Mouse (Mus musculus): ENCODE data around the gene S100a4.
A peak's percentile ranks its signal among the peaks of the same experiment; 100 is the strongest.

Gene S100a4

DNA sequence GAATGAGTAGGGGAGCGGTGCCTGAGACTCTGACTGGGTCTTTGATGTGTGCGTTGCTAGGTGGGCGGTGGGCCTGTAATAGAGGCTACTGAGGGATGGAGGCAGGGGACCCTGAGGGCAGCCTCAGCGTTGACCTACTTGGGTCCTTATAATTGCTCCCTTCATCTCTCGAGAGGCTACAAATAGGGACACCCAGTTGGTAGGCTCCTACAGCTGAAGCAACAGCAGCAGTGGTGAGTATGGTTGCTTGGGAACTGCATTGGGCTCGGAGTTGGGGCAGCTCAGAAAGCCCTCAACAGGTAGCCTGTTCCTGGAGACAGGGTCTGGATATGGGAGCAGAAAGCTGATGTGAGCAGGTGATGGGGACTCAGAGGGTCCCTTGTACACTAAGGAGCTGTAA is 3.5 kb upstream of the S100a4 start:
- DNase-seq (ENCODE audit: low spot score) = no peak

DNA sequence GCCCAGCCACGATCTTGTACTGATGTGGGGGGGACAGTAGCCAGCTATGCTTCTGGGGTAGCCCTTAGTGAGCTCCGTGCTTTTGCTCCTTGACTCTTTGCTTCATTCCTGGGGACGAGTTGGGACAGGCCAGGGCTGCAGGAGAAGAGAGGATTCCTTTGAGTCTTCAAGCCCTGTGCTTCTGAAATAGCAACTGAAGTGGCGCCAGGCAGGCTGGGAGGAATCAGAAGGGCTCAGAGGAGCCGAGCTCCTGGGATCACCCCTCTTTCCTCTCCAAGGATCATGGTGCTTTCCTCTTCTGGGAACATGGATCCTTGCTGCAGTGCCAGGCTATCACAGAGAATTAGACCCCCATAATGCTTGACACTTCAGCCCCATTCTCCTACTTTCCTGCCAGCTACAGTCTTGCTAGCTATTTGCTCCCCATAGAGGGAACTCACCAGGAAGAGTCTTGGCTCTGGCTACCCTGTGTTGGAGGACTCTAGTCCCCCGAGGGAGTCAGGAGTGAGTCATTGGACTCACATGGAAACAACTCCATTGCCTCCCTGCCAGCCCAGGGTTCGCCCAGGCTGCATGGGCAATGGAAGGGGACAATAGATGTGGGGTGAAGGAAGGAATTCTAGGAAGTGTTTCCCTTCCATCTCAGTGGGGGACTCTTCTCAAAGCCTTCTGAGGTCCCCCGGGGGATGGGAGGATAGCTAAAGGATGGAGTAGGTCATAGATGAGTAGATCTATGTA is 2.9 kb upstream of the S100a4 start:
- DNase-seq (ENCODE audit: low spot score) = no peak

DNA sequence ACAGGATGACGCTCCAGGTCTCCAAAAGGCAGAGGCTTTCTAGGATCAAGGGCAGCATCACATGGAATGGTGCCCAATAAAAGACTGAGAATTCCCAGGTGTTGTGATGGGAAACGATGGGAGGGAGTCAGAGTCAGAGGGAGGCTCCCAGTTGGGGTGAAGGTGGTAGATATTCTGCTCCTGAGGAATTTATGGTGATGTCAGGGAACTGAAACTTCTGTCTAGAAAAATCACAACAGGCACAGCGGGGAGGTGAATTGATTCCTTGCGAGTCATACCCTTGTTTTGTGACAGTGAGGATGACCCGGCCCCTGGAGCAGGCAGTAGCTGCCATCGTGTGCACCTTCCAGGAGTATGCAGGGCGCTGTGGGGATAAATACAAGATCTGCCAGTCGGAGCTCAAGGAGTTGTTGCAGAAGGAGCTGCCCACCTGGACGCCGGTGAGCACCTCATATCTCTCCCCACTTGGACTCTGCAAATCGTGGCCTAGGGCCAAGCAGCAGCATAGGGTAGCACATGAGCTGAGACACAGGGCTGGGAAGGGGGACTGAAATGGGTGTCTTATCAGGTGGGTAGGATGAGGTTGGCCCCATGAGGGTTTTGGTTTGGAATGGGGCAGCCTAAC is 2.0 kb upstream of the S100a4 start, which contains the start of gene Gm42674:
TSS of gene Gm42674 (plus strand) at position 419 of the 625 bp plus-strand sequence.
- DNase-seq (ENCODE audit: low spot score) = no peak

DNA sequence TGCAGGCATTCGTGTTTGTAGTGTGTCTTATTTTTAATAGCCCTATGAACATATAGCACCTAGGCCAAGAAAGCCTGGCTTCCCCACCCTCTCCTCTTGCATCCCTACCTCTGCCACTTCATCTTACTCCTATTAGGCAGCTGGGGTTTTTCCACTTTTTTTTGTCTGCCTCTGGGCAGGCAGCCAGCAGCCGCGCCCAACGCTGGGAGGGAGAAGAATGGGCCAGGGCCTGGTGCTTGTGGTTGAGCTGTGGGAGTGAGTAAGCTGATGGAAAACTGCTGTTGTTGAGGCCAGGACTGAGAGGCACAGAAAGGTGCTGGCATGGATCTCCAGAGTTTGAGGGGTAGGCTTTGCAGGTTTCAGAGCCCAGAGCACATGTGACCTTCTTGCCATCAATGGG is 845 bp downstream of the S100a4 start:
- DNase-seq (ENCODE audit: low spot score) = peak; percentile 82

DNA sequence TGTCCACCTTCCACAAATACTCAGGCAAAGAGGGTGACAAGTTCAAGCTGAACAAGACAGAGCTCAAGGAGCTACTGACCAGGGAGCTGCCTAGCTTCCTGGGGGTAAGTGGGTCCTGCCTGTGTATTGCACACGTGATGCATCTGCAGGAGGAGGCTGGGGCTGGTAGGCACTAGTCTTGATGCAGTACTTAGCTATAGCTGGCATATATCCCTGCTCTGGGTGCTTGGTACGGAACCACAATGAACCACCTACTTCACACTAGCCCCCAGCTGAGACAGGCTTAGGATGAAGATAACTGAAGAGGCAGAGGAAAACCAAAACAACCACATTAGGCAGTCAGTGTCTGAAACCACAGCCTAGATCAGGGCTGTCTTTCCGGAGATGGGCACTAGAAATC is 1.5 kb downstream of the S100a4 start:
- no peak for DNase-seq (ENCODE audit: low spot score)

DNA sequence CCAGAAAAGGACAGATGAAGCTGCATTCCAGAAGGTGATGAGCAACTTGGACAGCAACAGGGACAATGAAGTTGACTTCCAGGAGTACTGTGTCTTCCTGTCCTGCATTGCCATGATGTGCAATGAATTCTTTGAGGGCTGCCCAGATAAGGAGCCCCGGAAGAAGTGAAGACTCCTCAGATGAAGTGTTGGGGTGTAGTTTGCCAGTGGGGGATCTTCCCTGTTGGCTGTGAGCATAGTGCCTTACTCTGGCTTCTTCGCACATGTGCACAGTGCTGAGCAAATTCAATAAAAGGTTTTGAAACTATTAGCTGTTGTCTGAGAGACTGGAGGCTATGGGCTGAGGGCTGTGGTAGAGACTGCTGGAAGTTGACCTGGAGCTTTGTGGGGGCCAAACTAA is 2.2 kb downstream of the S100a4 start:
- DNase-seq (ENCODE audit: low spot score) = no peak

DNA sequence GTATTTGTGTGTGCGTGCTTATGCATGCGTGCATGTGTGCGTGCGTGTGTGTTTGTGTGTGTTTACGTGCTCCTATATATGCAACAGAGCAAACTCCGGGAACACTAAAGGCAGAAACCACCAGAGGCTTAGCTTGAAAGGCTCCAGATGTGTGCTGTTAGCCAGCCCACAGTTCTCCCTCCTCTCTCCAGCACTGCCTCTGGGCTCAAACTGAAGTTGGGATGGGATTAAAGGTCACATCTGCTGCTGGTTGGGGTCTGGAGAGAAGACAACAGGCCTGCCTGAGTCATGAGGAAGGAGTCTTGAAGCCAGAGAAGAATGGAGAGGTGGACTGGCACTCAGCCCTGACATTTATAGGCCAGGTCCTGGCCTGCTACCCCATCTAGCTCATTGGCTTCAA is 2.6 kb downstream of the S100a4 start:
- no peak for DNase-seq (ENCODE audit: low spot score)

DNA sequence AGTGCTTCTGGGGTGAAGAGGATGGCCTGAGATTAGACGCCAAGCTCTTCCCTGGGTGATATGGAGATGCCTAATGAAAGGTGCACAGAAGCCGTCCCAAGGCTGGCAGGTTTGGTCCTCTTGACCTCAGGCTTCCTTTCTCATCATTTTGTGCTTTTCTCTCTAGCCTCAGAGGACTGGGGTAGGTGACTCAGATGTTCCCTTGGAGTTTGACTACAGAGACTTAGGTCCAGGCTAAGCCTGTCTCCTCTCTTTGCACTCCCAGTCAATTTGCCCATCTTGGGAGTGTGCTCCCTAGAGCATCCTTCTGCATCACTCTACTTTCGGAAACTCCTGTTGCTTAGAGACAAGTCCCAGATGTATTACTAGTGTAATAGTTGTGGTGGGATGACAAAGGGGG is 3.8 kb downstream of the S100a4 start:
- no peak for DNase-seq (ENCODE audit: low spot score)

DNA sequence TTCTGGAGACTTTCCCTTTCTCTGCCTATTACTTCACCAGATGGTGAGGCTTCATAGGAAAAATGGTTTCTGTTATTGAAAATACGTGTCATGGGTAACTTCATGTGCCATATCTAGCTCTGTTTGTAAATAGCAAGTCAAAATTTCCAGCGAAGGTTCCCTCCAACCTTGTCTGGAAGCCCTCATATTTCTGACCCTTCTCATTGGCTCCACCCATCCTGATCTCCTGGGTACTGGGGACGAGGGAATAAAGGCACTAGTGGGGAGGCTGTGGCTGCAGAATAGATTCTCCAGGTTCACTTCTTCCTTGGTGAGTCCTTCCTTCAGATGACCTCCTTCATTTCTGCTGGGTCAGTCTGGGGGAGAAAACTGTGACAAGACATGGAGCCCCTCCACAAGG is 4.7 kb downstream of the S100a4 start, which contains the start of gene S100a5:
TSS of gene S100a5 (plus strand) at position 301 of the 400 bp plus-strand sequence.
- no peak for DNase-seq (ENCODE audit: low spot score)

DNA sequence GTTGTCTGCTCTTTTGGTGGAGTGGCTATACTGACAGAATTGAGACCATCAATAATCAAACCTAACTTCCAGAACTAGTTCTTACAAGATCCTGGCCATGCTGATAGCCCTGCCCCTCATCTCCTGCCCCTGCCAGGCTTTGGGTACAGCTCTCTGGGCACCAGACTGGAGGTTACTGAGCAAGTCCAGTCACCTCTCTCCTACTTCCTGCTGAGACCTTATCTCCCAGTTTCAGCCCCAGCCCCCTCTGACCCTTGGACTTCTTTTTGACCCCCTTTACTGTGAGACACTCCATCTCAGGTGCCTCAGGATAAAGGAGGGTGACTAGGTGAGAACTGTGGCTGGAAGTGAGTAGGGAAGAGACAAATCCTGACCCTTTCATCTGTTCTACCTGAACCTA is 5.5 kb downstream of the S100a4 start:
- no peak for DNase-seq (ENCODE audit: low spot score)

DNA sequence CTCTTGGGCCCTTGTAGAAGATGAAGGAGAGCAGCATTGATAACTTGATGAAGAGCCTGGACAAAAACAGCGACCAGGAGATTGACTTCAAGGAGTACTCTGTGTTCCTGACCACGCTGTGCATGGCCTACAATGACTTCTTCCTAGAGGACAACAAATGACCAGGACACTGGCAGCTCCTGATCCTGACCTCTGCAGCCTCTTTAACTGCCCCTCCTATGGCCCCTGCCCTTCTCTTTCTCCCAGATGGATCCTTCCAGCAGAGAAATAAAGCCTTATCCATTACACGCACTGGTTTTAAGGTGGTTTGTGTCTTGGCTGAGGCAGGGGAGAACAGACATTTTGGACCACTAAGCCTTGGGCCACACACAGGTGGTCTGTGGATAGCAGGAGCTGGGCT is 7.9 kb downstream of the S100a4 start:
- DNase-seq (ENCODE audit: low spot score) = no peak

DNA sequence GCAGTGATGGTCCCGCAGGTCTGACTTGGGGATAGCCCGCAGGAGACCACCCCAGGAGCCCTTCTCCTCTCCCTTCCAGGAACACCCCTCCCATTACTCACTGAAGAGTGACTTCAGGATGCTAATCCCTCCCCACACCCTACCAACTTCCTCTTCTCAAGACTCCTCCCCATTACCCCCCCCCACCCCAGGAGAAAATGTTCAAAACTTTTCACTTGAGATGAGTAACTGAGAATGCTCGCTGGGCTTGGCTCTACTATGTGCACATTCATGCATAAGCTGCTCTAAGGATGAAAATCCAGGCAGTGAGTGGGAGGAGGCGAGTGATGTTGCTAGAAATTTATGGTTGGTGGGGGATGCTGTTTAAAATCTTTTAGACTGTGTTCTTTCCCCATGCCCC is 8.5 kb downstream of the S100a4 start:
- no peak for DNase-seq (ENCODE audit: low spot score)

DNA sequence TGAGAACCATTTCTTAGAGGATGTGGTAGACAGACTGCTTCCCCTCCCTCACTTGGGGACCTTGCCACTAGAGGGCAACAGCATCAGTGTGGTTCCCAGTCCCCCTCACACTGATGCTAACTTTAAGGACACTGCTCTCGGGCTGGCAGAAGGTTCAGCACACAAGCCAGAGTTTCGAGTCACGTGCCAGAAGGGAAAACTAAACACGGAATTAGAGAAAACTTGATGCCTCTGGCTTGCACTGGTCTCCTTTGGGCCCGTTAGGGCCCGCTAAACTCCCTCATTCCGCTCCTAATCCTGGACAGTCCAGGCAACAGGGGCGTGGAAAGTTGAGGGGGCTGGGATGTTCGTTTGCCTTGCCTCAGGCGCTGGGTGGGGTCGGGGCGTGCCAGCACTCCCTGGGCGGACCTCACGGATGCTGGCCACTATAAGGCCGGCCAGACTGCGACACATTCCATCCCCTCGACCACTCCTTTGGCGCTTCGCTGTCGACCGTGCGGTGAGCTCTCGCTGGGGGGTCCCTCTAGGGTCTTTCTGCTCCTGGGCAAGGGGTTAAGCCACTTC is 9.2 kb downstream of the S100a4 start, which contains the start of gene S100a6:
TSS of gene S100a6 (plus strand) at position 155 of the 564 bp plus-strand sequence.
- DNase-seq (ENCODE audit: low spot score) = peak; percentile 75

DNA sequence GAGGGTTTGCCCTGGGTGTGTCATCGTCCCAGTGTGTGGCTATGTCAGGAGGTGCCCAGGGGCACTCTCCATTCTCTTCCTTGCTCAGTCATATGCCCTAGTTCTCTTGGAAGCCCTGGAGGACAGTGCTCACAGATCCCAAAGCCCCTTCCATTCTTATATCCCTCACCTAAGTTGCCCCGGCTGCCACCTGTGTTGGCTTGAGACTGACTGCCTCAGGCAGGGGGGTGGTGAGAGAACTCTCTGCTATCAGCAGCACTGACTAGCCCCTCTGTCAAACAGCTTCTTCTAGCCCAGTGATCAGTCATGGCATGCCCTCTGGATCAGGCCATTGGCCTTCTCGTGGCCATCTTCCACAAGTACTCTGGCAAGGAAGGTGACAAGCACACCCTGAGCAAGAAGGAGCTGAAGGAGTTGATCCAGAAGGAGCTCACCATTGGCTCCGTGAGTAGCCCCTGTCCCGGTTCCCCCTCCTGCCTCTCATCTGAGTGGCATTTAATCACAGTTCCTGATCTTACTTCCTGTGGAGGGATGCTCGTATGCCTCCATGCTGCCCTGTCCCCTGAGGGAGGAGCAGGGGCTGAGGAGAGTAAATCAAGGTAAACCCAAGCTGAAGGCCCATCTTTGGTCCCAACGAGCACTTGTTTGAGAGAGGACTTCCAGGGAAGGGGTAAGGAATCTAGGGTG is 10.0 kb downstream of the S100a4 start:
- no peak for DNase-seq (ENCODE audit: low spot score)

DNA sequence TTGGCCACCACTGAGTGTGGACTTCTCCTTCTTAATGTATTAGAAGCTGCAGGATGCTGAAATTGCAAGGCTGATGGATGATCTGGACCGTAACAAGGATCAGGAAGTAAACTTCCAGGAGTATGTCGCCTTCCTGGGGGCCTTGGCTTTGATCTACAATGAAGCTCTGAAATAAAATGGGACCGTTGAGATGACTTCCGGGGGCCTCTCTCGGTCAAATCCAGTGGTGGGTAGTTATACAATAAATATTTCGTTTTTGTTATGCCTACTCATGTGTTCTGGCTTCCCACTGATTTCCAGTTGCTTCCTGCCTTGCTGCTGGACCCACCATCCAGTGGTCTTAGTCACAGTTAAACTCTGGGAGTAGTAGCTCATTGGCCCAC is 10.6 kb downstream of the S100a4 start:
- DNase-seq (ENCODE audit: low spot score) = no peak

DNA sequence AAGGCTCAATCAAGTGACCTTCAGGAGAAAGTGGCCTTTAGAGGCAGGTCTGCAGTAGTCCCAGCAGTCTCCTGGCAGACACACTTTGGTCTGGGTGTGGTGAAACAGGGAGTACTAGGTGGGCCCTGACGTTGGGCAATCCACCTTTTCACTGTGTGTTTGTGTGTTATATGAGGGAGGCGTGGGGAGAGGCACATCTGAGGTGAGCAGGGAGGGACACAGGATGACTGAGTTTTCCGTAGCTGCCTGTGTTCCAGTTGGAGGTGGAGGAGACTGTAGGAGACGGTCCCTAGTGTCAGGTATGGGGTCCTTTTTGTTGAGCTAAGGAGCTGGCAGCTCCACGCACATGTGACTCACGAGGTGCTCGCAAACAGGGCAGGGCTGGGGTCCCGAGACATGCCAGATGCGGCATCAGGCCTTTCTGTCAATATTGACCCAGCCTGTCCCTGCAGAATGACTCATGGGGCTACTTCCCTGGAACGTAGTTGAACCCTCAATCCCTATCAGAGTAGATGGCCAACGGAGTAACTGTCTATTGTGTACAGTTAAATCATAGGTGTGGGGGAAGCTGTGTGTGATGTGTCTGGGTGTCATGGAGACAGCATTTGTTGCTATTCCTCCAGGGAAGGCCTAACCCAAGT is 11.2 kb downstream of the S100a4 start:
- no peak for DNase-seq (ENCODE audit: low spot score)

DNA sequence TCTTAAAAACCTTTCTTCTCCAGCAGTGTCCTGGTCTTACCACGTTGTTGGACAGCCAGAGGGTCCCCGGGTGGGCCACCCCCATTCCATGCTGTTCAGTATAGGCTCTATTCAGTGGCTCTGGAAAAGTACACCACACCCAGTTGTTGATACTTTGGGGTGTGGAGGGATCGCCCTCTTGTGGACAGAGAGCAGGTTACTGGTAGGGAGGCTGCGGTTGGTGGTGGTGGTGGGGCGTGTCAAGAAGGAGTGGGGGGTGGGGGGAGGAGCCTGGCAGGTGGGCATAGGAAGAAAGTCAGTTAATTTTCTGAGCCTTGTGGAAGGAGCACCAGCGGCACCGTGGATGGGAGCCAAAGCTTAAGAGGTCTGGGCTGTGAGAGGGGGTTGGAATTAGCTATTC is 11.8 kb downstream of the S100a4 start:
- DNase-seq (ENCODE audit: low spot score) = peak; percentile 76

DNA sequence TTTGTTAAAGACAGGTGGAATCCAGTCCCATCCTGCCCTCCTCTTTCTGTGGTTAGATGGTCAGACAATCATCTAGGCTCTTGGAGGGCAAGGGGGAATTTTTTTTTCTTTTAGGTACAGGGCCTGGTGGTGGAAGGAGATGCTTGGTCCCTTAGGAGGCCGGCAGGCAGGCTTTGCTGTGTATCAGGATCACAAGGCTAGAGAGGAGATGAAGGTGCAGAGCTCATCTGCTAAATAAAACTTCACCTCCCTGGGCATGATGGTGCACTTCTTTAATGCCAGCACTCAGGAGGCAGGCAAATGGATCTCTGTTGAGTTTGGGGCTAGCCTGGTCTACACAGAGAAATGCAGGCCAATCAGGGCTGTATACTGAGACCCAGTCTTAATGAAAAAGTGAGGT is 12.3 kb downstream of the S100a4 start:
- DNase-seq (ENCODE audit: low spot score) = no peak

DNA sequence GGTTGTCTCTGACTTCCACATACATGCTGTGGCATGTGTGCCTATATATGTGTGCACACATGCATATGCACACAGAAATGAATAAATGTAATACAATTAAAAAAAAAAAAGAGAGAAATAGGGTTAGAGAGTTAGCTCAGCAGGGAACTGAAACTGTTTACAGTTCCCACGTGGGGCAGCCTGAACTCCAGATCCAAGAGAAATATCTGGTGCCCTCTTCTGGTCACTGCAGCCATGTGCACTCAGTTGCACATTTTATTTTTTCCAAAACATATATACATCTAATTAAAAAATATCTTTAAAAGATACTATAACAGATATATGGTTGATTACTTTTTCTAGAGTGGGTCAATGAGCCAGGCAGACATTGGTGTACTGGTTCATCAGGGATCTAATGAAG is 14.0 kb downstream of the S100a4 start:
- no peak for DNase-seq (ENCODE audit: low spot score)

DNA sequence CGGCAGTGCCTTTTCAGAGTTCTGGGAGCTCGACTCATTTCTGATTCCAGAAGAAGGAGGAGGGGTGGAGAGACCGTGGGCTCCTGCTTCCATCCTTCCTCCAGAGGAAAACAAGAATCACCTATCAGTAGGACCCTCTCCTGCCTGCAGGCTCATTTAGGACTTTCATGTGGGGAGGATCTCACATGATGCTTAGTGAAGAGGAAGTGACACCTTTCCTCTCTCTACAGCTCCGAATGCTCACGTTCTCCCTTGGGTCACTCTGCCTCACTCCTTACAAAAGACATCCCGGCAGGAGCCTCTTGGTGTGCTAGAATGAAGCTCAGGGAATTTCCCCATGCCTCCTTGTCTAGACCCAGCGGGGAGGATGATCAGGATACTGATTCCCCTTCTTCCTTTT is 18.0 kb downstream of the S100a4 start:
- DNase-seq (ENCODE audit: low spot score) = no peak

DNA sequence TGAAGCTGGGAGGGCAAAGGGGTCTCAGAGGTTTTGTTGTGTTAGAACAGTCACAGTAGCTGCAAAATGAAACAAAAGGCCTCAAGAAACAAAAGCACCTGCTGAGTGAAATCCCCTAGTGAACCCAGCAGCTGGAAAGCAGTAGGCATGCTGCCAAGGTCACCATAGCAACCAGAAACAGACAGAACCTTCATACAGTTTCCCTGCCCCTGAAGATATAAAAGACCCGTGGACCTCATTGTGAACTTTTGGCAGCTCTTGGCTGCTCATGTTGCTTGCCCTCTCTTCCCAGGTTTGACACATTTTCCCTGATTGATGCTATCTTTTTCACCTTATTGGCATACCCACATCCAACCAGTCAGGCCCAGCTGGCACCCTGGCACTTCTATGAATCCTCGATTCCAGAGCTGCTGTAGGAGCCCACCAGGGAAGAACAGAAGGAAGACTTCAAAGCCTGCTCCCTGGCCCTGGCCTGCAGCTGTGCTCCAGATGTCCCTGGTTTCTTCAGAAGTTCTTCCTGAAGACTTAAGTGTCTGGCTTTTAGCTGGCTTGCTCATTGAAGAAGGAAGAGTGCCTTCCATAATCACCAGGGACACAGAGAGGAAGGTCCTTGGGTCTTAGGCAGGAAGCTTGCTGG is 20.0 kb downstream of the S100a4 start:
- DNase-seq (ENCODE audit: low spot score) = peak; percentile 87

DNA sequence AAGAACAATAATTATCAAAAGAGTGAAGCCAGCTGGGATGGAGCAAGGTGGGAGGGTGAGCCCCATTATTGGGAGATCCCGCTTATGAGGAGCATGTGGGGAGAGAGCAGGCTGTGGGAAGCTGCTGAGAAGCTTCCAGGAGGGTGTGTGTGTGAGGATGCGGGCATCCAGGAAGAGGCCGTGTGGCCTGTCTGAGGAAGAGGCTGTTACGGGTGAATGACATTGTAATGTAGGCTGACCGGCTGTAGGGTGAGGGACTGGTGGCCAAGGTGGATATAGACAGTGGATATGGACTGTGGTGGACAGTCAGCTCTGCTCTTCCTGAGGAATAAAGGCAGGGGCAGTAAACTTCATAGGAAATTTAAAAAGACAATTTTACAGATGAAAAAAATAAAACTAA is 21.9 kb downstream of the S100a4 start:
- DNase-seq (ENCODE audit: low spot score) = no peak
